27 mouse cellular contexts compared by ENCODE assay signal in genomic region chr1:151614320-151614935, GRCm38 (mm10). TPM values are rescaled to one million over a fixed set of nuclear protein-coding genes. Genes with fewer than 3 reads are reported as not detected.
A peak's percentile ranks its signal among the peaks of the same experiment; 100 is the strongest.
DNase-seq lines count a peak whose midpoint lies in the region; ATAC-seq and TF ChIP-seq lines count a peak whose summit lies in the region.
"Had no signal": no experiment of that assay in that cellular context is flagged by ENCODE, and none has a peak within 500 bp of the region (broad histone marks: within the 10 kb centered on the region; RNA-seq: fewer than 3 reads in every experiment).

No protein-coding gene starts in this region.

- no peak for TF ChIP-seq CTCF in kidney, adult 2 months (conservative IDR thresholded peaks at IDR 0.05; ENCODE audit: insufficient read depth, insufficient read length, low read depth, low read length)

- no peaks in the 10 kb centered on the region for H3K9me3 ChIP-seq in forebrain, embryonic 13.5 days (replicated peaks)
- H3K9me3 ChIP-seq in forebrain, embryonic 10.5 days = no peaks in the 10 kb centered on the region
- H3K9me3 ChIP-seq: embryonic facial prominence, embryonic 10.5 days; embryonic facial prominence, embryonic 15.5 days; heart, embryonic 12.5 days; limb, embryonic 13.5 days had no signal

- TF ChIP-seq POLR2A in kidney, adult 2 months (IDR thresholded peaks at IDR 0.05; ENCODE audit: low read depth, low read length) = no peak

- no peak overlapping the region for H3K9ac ChIP-seq in forebrain, embryonic 13.5 days
- H3K9ac ChIP-seq: embryonic facial prominence, embryonic 15.5 days; heart, embryonic 12.5 days; limb, embryonic 13.5 days; liver, embryonic 14.5 days; lung, embryonic 14.5 days had no signal

- no peaks in the 10 kb centered on the region for H3K36me3 ChIP-seq in forebrain, embryonic 13.5 days (ENCODE audit: poor library complexity, severe bottlenecking)
- H3K36me3 ChIP-seq in forebrain, embryonic 10.5 days (replicated peaks) = no peaks in the 10 kb centered on the region
- H3K36me3 ChIP-seq in kidney, adult 2 months (ENCODE audit: control insufficient read depth, insufficient read depth, low read length) = no peaks in the 10 kb centered on the region
- H3K36me3 ChIP-seq: embryonic facial prominence, embryonic 10.5 days; embryonic facial prominence, embryonic 15.5 days; heart, embryonic 12.5 days; limb, embryonic 13.5 days had no signal

- WGBS in forebrain, embryonic 13.5 days = 69% methylated on average over 10 of the region's 10 CpGs
- 84% methylated on average over 10 of the region's 10 CpGs for WGBS in forebrain, embryonic 10.5 days
- WGBS in kidney, adult 2 months = 49% methylated on average over 10 of the region's 10 CpGs

- DNase-seq in forebrain, embryonic 10.5 days (ENCODE audit: extremely low spot score, low spot score) = no peak
- peak; percentile 34 for DNase-seq in kidney, adult 2 months
- DNase-seq in kidney, postnatal 14 days = no peak
- peak; percentile 32 for DNase-seq in Muller cell, postnatal 12 days (ENCODE audit: inconsistent ontology term)
- DNase-seq in right cerebral cortex, adult 2 months (ENCODE audit: low spot score in 2 of 2) = no peak
- DNase-seq in urinary bladder, postnatal 4 days (ENCODE audit: low spot score in 2 of 2) = no peak
- DNase-seq: adrenal gland, adult 8-10 months; cerebellum, adult 8-10 months; cerebellum, postnatal 25 days; gastrocnemius, postnatal 25 days; heart, adult 2 months; heart, postnatal 10 days; kidney, adult 18-20 months; lung, embryonic 14.5 days; lung, postnatal 14 days; midbrain, embryonic 14.5 days; spleen, adult 18-20 months; thymus, postnatal 14 days had no signal

- H3K4me3 ChIP-seq in forebrain, embryonic 13.5 days = no peak overlapping the region
- no peak overlapping the region for H3K4me3 ChIP-seq in forebrain, embryonic 10.5 days
- no peak overlapping the region for H3K4me3 ChIP-seq in kidney, adult 2 months (ENCODE audit: insufficient read depth, low read depth, low read length)
- peak overlapping the region; percentile 24; the same call in 1 of the 2 replicates for H3K4me3 ChIP-seq in brown adipose tissue, adult 24 weeks (ENCODE audit: insufficient read depth, low read depth, low read length)
- H3K4me3 ChIP-seq: embryonic facial prominence, embryonic 10.5 days; embryonic facial prominence, embryonic 15.5 days; heart, adult 2 months; heart, embryonic 12.5 days; limb, embryonic 13.5 days had no signal

- no peak overlapping the region for H3K27ac ChIP-seq in forebrain, embryonic 13.5 days
- H3K27ac ChIP-seq in forebrain, embryonic 10.5 days = no peak overlapping the region
- H3K27ac ChIP-seq in kidney, adult 2 months (ENCODE audit: insufficient read depth, low read depth, low read length) = no peak overlapping the region
- peak overlapping the region; percentile 86 for H3K27ac ChIP-seq in brown adipose tissue, adult 24 weeks (replicated peaks; ENCODE audit: low read depth, low read length)
- H3K27ac ChIP-seq: embryonic facial prominence, embryonic 10.5 days; embryonic facial prominence, embryonic 15.5 days; heart, adult 2 months; kidney, postnatal 0 days; limb, embryonic 13.5 days; liver, embryonic 14.5 days had no signal

- peaks cover 4% of the 10 kb centered on the region; the same call in 1 of the 2 replicates for H3K4me1 ChIP-seq in forebrain, embryonic 13.5 days
- H3K4me1 ChIP-seq in forebrain, embryonic 10.5 days = no peaks in the 10 kb centered on the region
- peaks cover 8% of the 10 kb centered on the region; the same call in 1 of the 2 replicates for H3K4me1 ChIP-seq in kidney, adult 2 months (ENCODE audit: control insufficient read depth, insufficient read depth, low read length)
- H3K4me1 ChIP-seq in brown adipose tissue, adult 24 weeks (ENCODE audit: control insufficient read depth, insufficient read depth, insufficient read length, low read length) = peaks cover 13% of the 10 kb centered on the region; the same call in 1 of the 2 replicates
- H3K4me1 ChIP-seq: embryonic facial prominence, embryonic 15.5 days had no signal

- no peak overlapping the region for H3K4me2 ChIP-seq in forebrain, embryonic 13.5 days
- H3K4me2 ChIP-seq: embryonic facial prominence, embryonic 15.5 days; heart, embryonic 12.5 days; limb, embryonic 13.5 days; lung, embryonic 14.5 days had no signal

- 0 out of 2 replicates have a peak, but pooled peaks have one; percentile 19 for ATAC-seq in forebrain, embryonic 13.5 days
- ATAC-seq: hindbrain, embryonic 16.5 days had no signal

- H3K27me3 ChIP-seq in forebrain, embryonic 13.5 days = no peaks in the 10 kb centered on the region
- no peaks in the 10 kb centered on the region for H3K27me3 ChIP-seq in forebrain, embryonic 10.5 days (ENCODE audit: poor library complexity, severe bottlenecking)
- no peaks in the 10 kb centered on the region for H3K27me3 ChIP-seq in kidney, adult 2 months (replicated peaks; ENCODE audit: control insufficient read depth, insufficient read depth, low read length)
- H3K27me3 ChIP-seq: embryonic facial prominence, embryonic 15.5 days; heart, embryonic 12.5 days; limb, embryonic 13.5 days had no signal

RNA-seq across cellular contexts. Expression of gene Fam129a, which starts 43.4 kb away (rescaled TPM):
- 1.3 and 1.9 TPM in 2 replicates for polyA plus RNA-seq in forebrain, embryonic 13.5 days (2015; fragmentation: Nextera tagmentation; extraction: Ambion mirVana)
- polyA plus RNA-seq in forebrain, embryonic 10.5 days (2016; fragmentation: Nextera tagmentation; extraction: Ambion mirVana) = 0.46 and 0.59 TPM in 2 replicates
- polyA plus RNA-seq in kidney, adult 2 months (2012; rRNA removed) = 5.7 and 5.8 TPM in 2 replicates
- 18.9 and 19.8 TPM in 2 replicates for polyA plus RNA-seq in brown adipose tissue, adult 24 weeks (2012; ENCODE audit: insufficient read depth, insufficient read length, missing spikeins)

Comparison
In these comparisons a context has a peak if more than half of its experiments do, and no peak if none do; other contexts are left out.
1. DNase-seq: peak in kidney, adult 2 months (single experiment) and Muller cell, postnatal 12 days (single experiment); none in forebrain, embryonic 10.5 days (single experiment), kidney, postnatal 14 days (single experiment), right cerebral cortex, adult 2 months (0 of 2) and urinary bladder, postnatal 4 days (0 of 2).